Mouse (Mus musculus): ENCODE measurements at regions not wholly inside any gene's neighbourhood (a gene's known extent, or its start where the extent isn't known, plus 50 kb on each side); places are given as distances from the start of the nearest gene placed in this dataset.
A peak's percentile ranks its signal among the peaks of the same experiment; 100 is the strongest.
"Not testable (repeated sequence)": the region's sequence is repeated elsewhere in the genome, so short reads cannot be mapped to it uniquely, and the experiment has no call there.

GRCm38 (mm10) chrX:41216827-41217226 is 183.8 kb upstream of the Gria3 start:
- no peak for ATAC-seq (replicated peaks in 1 of 2; ENCODE audit: insufficient read depth in 1 of 2, low FRiP score in 2 of 2, low TSS enrichment in 1 of 2, low read depth in 1 of 2, poor library complexity in 2 of 2, severe bottlenecking in 2 of 2)

- ATAC-seq (replicated peaks in 1 of 2; ENCODE audit: insufficient read depth in 1 of 2, low FRiP score in 2 of 2, low TSS enrichment in 1 of 2, low read depth in 1 of 2, poor library complexity in 2 of 2, severe bottlenecking in 2 of 2) = not testable (repeated sequence)
Measured at GRCm38 (mm10) chrX:41249739-41250138, 150.9 kb upstream of the Gria3 start.

- no peak for ATAC-seq (replicated peaks in 1 of 2; ENCODE audit: insufficient read depth in 1 of 2, low FRiP score in 2 of 2, low TSS enrichment in 1 of 2, low read depth in 1 of 2, poor library complexity in 2 of 2, severe bottlenecking in 2 of 2)
Measured at GRCm38 (mm10) chrX:41252923-41253322, 147.7 kb upstream of the Gria3 start.

- no peak for ATAC-seq (replicated peaks in 1 of 2; ENCODE audit: insufficient read depth in 1 of 2, low FRiP score in 2 of 2, low TSS enrichment in 1 of 2, low read depth in 1 of 2, poor library complexity in 2 of 2, severe bottlenecking in 2 of 2)
Measured at GRCm38 (mm10) chrX:41254695-41255094, 146.0 kb upstream of the Gria3 start.

- peak; percentile 75 to 76 for ATAC-seq (replicated peaks in 1 of 2; ENCODE audit: insufficient read depth in 1 of 2, low FRiP score in 2 of 2, low TSS enrichment in 1 of 2, low read depth in 1 of 2, poor library complexity in 2 of 2, severe bottlenecking in 2 of 2)
Measured at GRCm38 (mm10) chrX:41291098-41291497, 109.6 kb upstream of the Gria3 start.

- ATAC-seq (replicated peaks in 1 of 2; ENCODE audit: insufficient read depth in 1 of 2, low FRiP score in 2 of 2, low TSS enrichment in 1 of 2, low read depth in 1 of 2, poor library complexity in 2 of 2, severe bottlenecking in 2 of 2) = no peak
Measured at GRCm38 (mm10) chrX:41316493-41316892, 84.2 kb upstream of the Gria3 start.

- peak; percentile 95 to 99 for ATAC-seq (replicated peaks in 1 of 2; ENCODE audit: insufficient read depth in 1 of 2, low FRiP score in 2 of 2, low TSS enrichment in 1 of 2, low read depth in 1 of 2, poor library complexity in 2 of 2, severe bottlenecking in 2 of 2)
Measured at GRCm38 (mm10) chrX:41317740-41318139, 82.9 kb upstream of the Gria3 start.

- ATAC-seq (replicated peaks in 1 of 2; ENCODE audit: insufficient read depth in 1 of 2, low FRiP score in 2 of 2, low TSS enrichment in 1 of 2, low read depth in 1 of 2, poor library complexity in 2 of 2, severe bottlenecking in 2 of 2) = no peak
Measured at GRCm38 (mm10) chrX:41319896-41320295, 80.8 kb upstream of the Gria3 start.

Data from hematopoietic stem cell, adult 5-6 weeks (primary cell).